9 mouse cellular contexts compared by ENCODE assay signal in the genomic region with DNA sequence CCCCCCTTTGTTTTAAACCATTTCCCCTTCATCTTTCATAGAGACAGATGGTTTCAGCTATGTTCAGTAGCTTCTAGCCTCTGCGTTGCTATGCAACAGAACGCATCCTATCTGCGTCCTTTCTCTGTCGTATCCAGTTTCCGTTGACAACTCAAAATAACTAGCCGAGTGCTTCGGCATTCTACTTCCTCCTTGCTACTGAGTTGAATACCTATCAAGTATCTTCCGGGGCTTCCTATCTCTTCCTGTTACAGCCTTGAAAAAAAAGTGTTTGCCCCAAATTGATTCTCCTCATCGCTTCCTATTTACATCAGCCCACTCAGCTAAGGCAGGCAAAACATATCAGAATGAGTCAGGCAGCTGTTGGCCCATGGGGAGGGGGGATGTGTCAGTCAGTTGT.
A peak's percentile ranks its signal among the peaks of the same experiment; 100 is the strongest.
DNase-seq lines count a peak whose midpoint lies in the region; ATAC-seq and TF ChIP-seq lines count a peak whose summit lies in the region.
"Had no signal": no experiment of that assay in that cellular context is flagged by ENCODE, and none has a peak within 500 bp of the region (broad histone marks: within the 10 kb centered on the region; RNA-seq: fewer than 3 reads in every experiment).

No protein-coding gene starts in this region.

- 17% methylated on average over 9 of the region's 9 CpGs for WGBS in heart, embryonic 14.5 days
- 38% methylated on average over 9 of the region's 9 CpGs for WGBS in intestine, postnatal 0 days

- H3K9me3 ChIP-seq in heart, embryonic 14.5 days (ENCODE audit: control insufficient read depth, low read length) = no peaks in the 10 kb centered on the region
- no peaks in the 10 kb centered on the region for H3K9me3 ChIP-seq in intestine, postnatal 0 days (ENCODE audit: control insufficient read depth)

- no peak for DNase-seq in heart, adult 9 months (ENCODE audit: low spot score in 2 of 2)
- DNase-seq in MEL-GATA-1-ER (ENCODE audit: extremely low read depth, low read depth) = peak; percentile 95
- peak; percentile 37 to 48 for DNase-seq in frontal cortex, postnatal 10 days (ENCODE audit: low spot score in 2 of 2)
- peak; percentile 27 to 48 for DNase-seq in left cerebral cortex, adult 18-20 months (ENCODE audit: low spot score in 2 of 2)
- DNase-seq in right cerebral cortex, adult 18-20 months = peak; percentile 67
- DNase-seq in urinary bladder, postnatal 10 days (ENCODE audit: low spot score) = no peak

- no peak for ATAC-seq in heart, embryonic 14.5 days (ENCODE audit: insufficient number of reproducible peaks, insufficient read depth, low FRiP score, low read depth)
- no peak for ATAC-seq in intestine, postnatal 0 days

- H3K27ac ChIP-seq in heart, embryonic 14.5 days (replicated peaks in 1 of 2; ENCODE audit: control insufficient read depth in 1 of 2, insufficient read depth in 1 of 2, low read depth in 2 of 2, low read length in 2 of 2) = no peak overlapping the region
- no peak overlapping the region for H3K27ac ChIP-seq in intestine, postnatal 0 days (ENCODE audit: low read depth, low read length)

- H3K36me3 ChIP-seq in heart, embryonic 14.5 days (ENCODE audit: control insufficient read depth, insufficient read depth, low read length) = no peaks in the 10 kb centered on the region
- H3K36me3 ChIP-seq in intestine, postnatal 0 days (ENCODE audit: control insufficient read depth, insufficient read depth) = no peaks in the 10 kb centered on the region
- H3K36me3 ChIP-seq: G1E had no signal

- H3K4me3 ChIP-seq in heart, embryonic 14.5 days (ENCODE audit: control insufficient read depth in 1 of 2, insufficient read depth in 1 of 2, low read depth in 1 of 2, low read length in 2 of 2) = no peak overlapping the region
- H3K4me3 ChIP-seq in intestine, postnatal 0 days (ENCODE audit: low read depth, low read length) = no peak overlapping the region

- no peak overlapping the region for H3K9ac ChIP-seq in heart, embryonic 14.5 days (ENCODE audit: low read length)
- H3K9ac ChIP-seq in intestine, postnatal 0 days (ENCODE audit: low read depth, low read length) = no peak overlapping the region

- TF ChIP-seq CTCF in intestine, postnatal 0 days (IDR thresholded peaks at IDR 0.05; ENCODE audit: low read depth) = no peak

- H3K4me1 ChIP-seq in heart, embryonic 14.5 days (ENCODE audit: control insufficient read depth in 2 of 2, insufficient read depth in 2 of 2, low read length in 2 of 2) = peaks cover 3 to 5% of the 10 kb centered on the region in 2 experiments; a peak in 3 of 4 replicates
- no peaks in the 10 kb centered on the region for H3K4me1 ChIP-seq in intestine, postnatal 0 days (replicated peaks; ENCODE audit: control insufficient read depth, insufficient read depth, low read length)

- no peaks in the 10 kb centered on the region for H3K27me3 ChIP-seq in heart, embryonic 14.5 days (ENCODE audit: control insufficient read depth, insufficient read depth, low read length)
- H3K27me3 ChIP-seq in intestine, postnatal 0 days (replicated peaks; ENCODE audit: control insufficient read depth, insufficient read depth, low read length) = no peaks in the 10 kb centered on the region

- peak overlapping the region; percentile 2; the same call in 1 of the 2 replicates for H3K4me2 ChIP-seq in heart, embryonic 14.5 days (ENCODE audit: low read length)
- H3K4me2 ChIP-seq in intestine, postnatal 0 days (replicated peaks; ENCODE audit: low read depth) = no peak overlapping the region

Comparison
In these comparisons a context has a peak if more than half of its experiments do, and no peak if none do; other contexts are left out.
1. DNase-seq: peak in MEL-GATA-1-ER (single experiment), frontal cortex, postnatal 10 days (2 of 2), left cerebral cortex, adult 18-20 months (2 of 2) and right cerebral cortex, adult 18-20 months (single experiment); none in heart, adult 9 months (0 of 2) and urinary bladder, postnatal 10 days (single experiment).